Mouse (Mus musculus) forebrain, embryonic 14.5 days (tissue): Measurements from ENCODE around the gene Gsta4. TPM values are rescaled to one million over a fixed set of nuclear protein-coding genes. Genes with fewer than 3 reads are reported as not detected.
"Not testable (repeated sequence)": the region's sequence is repeated elsewhere in the genome, so short reads cannot be mapped to it uniquely, and the experiment has no call there.

Source experiments
- ATAC-seq: fragments of 200-750 bp; cut with Nextera tagmentation; 2 replicates; pipeline ENCODE4 v1.8.0; 2017; ENCODE audit warnings: mild to moderate bottlenecking, moderate library complexity
- DNase-seq: peaks from one replicate; pipeline ENCODE4 v3.0.0-alpha.2; 2015; ENCODE audit warnings: low spot score
- H3K27ac ChIP-seq: fragments of 300-500 bp; sonication (generic); 2 replicates; pipeline ENCODE4 v1.5.1; 2014; ENCODE audit warnings: low read depth, mild to moderate bottlenecking, control low read depth, low read length, moderate library complexity
- H3K27me3 ChIP-seq: fragments of 300-500 bp; sonication (generic); replicated peaks from 2 replicates; pipeline ENCODE4 v1.6.1; 2014; ENCODE audit warnings: low read length, control low read depth, mixed read lengths; ENCODE audit not compliant: control insufficient read depth, insufficient read depth
- H3K36me3 ChIP-seq: fragments of 300-500 bp; sonication (generic); 2 replicates; pipeline ENCODE4 v1.6.1; 2014; ENCODE audit warnings: low read length, control low read depth; ENCODE audit not compliant: control insufficient read depth, insufficient read depth
- H3K4me1 ChIP-seq: fragments of 300-500 bp; sonication (generic); 2 replicates; pipeline ENCODE4 v1.6.1; 2014; ENCODE audit warnings: antibody characterized with exemption, low read length, control low read depth; ENCODE audit not compliant: control insufficient read depth, insufficient read depth
- H3K4me2 ChIP-seq: fragments of 300-500 bp; sonication (generic); 2 replicates; pipeline ENCODE4 v1.6.1; 2014; ENCODE audit warnings: mild to moderate bottlenecking, control low read depth, low read length
- H3K4me3 ChIP-seq: fragments of 300-500 bp; sonication (generic); 2 replicates; pipeline ENCODE4 v1.5.1; 2014; ENCODE audit warnings: low read depth, low read length, control low read depth
- H3K9ac ChIP-seq: fragments of 300-500 bp; sonication (generic); 2 replicates; pipeline ENCODE4 v1.6.1; 2014; ENCODE audit warnings: mild to moderate bottlenecking, low read length, control low read depth, moderate library complexity
- H3K9me3 ChIP-seq: fragments of 300-500 bp; sonication (generic); replicated peaks from 2 replicates; pipeline ENCODE4 v1.6.1; 2016; ENCODE audit warnings: low read length, control low read depth, mixed read lengths; ENCODE audit not compliant: control insufficient read depth
- WGBS: fragments of 180-500 bp; shearing (Covaris S2); extraction: QIAGEN DNeasy Blood & Tissue Kit; methylation state at CpG from one replicate; pipeline ENCODE4 v1.1.7; 2014; 5-methylcytosine and 5-hydroxymethylcytosine counted together
- polyA plus RNA-seq: library from polyadenylated mRNA; unstranded; fragments of >200 nt; fragmentation: Nextera tagmentation; extraction: Ambion mirVana; gene quantifications from 2 replicates; pipeline ENCODE4 v1.2.1, GENCODE M21; 2014

Gene Gsta4
- polyA plus RNA-seq = 22.2 and 24.1 TPM in 2 replicates

DNA sequence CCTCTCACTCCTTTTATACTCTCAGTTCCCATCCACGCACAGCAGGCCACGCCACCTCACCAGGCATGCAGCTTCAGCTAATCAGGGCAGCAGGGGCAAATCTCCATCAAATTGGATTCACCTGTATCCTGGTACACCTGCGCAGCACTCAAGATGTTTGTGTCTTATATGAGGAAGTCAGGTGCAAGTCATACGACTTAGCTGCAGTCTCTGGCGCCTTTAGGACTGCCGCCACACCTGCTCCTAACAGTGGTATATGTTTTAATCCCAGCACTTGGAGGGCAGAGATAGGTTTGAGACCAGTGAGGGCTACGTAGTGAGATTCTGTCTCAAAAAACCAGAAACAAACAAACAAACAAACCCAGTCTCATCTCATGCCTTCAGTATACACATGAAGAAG lies at the start of gene Gsta4:
Gene Gsta4, plus strand, starts transcription at position 301 of the 400 bp plus-strand sequence.
- not testable (repeated sequence) for H3K36me3 ChIP-seq, DNase-seq, H3K27ac ChIP-seq, H3K4me2 ChIP-seq, H3K27me3 ChIP-seq, H3K9ac ChIP-seq, H3K4me1 ChIP-seq, ATAC-seq, H3K4me3 ChIP-seq, H3K9me3 ChIP-seq
- WGBS = 91% methylated on average over 4 of the region's 7 CpGs

DNA sequence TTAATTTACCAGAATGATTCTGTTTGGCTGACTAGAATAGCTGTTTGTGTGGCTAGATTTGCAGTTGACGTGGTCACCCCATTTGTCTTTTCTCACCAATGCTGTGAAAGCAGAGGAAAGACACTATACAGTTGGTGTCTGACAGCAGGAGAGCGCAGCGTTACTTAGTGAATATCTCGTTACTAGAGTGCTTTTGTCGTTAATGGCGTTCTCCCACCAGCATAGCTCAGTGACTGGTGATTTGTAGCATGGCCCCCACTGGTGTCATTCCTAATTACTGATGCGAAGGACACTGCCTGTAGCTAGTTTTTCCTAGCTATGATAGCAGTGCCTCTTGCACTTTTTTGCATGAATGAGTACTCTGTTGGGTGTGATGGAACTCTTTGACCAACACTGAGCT lies 46.9 kb upstream of the Gsta4 start:
- Histone ChIP-seq H3K9ac (no peak overlapping the region), H3K4me1 (no peaks in the 10 kb centered on the region), H3K27me3 (no peaks in the 10 kb centered on the region), H3K4me3 (no peak overlapping the region), H3K36me3 (peaks cover 48% of the 10 kb centered on the region), H3K27ac (no peak overlapping the region), H3K4me2 (no peak overlapping the region), H3K9me3 (no peaks in the 10 kb centered on the region)
- ATAC-seq (no peak), DNase-seq (no peak)
- 32% methylated on average over 7 of the region's 7 CpGs for WGBS

- no peak overlapping the region for H3K4me2 ChIP-seq
- no peak overlapping the region for H3K27ac ChIP-seq
- no peaks in the 10 kb centered on the region for H3K27me3 ChIP-seq
- H3K9me3 ChIP-seq = peaks cover 4% of the 10 kb centered on the region
- no peak for ATAC-seq
- DNase-seq = no peak
- H3K9ac ChIP-seq = no peak overlapping the region
- no peaks in the 10 kb centered on the region for H3K4me1 ChIP-seq
- WGBS = 96% methylated on average over 9 of the region's 9 CpGs
- H3K36me3 ChIP-seq = peaks cover 48% of the 10 kb centered on the region
- no peak overlapping the region for H3K4me3 ChIP-seq
Observed at GRCm38 (mm10) chr9:78138044-78138676, 44.4 kb upstream of the Gsta4 start.

DNA sequence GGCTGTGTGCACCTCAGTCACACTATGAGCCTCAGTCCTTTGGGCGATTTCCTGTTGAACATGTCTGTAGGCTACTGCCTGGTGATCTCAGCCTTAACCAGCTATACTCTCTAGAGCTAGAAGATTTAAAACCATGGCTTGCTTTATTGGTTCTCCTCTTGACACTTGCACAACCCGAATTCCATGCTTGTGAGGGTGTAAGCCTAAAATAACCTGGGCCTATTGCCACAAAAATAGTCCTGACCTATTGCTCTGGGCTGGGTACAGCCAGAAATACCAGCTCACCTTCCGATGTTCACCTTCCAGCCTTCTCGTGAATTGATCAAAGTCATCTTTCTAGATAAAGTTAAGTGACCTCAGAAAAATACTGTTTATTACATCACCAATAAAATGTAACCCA lies 43.1 kb upstream of the Gsta4 start:
- peaks cover 52% of the 10 kb centered on the region for H3K36me3 ChIP-seq
- no peaks in the 10 kb centered on the region for H3K27me3 ChIP-seq
- H3K4me1 ChIP-seq = no peaks in the 10 kb centered on the region
- WGBS = 93% methylated on average over 4 of the region's 4 CpGs
- ATAC-seq (no peak), DNase-seq (no peak)
- H3K9me3 ChIP-seq = peaks cover 4% of the 10 kb centered on the region
- H3K4me3 ChIP-seq = no peak overlapping the region
- no peak overlapping the region for H3K9ac ChIP-seq
- H3K4me2 ChIP-seq = no peak overlapping the region
- H3K27ac ChIP-seq = no peak overlapping the region

DNA sequence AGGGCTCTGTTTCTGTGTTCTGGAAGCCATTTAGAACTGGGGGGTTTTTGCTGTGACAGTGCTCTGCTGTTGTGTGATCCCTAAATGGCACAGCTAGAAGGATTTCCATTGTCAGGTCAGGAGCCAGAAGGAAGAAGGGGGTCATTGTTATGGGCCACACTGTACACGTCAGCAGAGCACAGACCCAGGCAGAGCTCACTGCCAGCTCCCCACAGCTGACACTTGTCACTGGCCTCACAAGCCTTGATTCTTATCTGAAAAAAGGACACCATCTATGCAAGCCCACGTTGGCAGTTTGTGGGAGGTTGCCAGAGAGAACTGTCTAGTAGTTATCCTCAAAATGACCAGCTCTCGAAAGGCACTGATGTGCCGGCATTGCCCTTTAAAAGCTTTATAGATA lies 36.5 kb upstream of the Gsta4 start:
- Histone ChIP-seq H3K27ac (no peak overlapping the region; the same call in 1 of the 2 replicates), H3K27me3 (no peaks in the 10 kb centered on the region), H3K9me3 (peaks cover 4% of the 10 kb centered on the region), H3K9ac (no peak overlapping the region), H3K36me3 (peaks cover 61% of the 10 kb centered on the region), H3K4me3 (no peak overlapping the region), H3K4me1 (no peaks in the 10 kb centered on the region), H3K4me2 (no peak overlapping the region)
- no peak for DNase-seq
- ATAC-seq = no peak
- 68% methylated on average over 4 of the region's 4 CpGs for WGBS

GRCm38 (mm10) chr9:78146627-78147026 lies 35.9 kb upstream of the Gsta4 start:
- Histone ChIP-seq H3K4me2 (no peak overlapping the region), H3K4me3 (no peak overlapping the region), H3K4me1 (no peaks in the 10 kb centered on the region), H3K27ac (no peak overlapping the region), H3K27me3 (no peaks in the 10 kb centered on the region), H3K9ac (no peak overlapping the region), H3K36me3 (peaks cover 61% of the 10 kb centered on the region), H3K9me3 (peaks cover 4% of the 10 kb centered on the region)
- ATAC-seq (no peak), DNase-seq (peak; percentile 31)
- 79% methylated on average over 6 of the region's 6 CpGs for WGBS

- H3K4me3 ChIP-seq = no peak overlapping the region
Observed at GRCm38 (mm10) chr9:78148149-78148548, 34.4 kb upstream of the Gsta4 start.

DNA sequence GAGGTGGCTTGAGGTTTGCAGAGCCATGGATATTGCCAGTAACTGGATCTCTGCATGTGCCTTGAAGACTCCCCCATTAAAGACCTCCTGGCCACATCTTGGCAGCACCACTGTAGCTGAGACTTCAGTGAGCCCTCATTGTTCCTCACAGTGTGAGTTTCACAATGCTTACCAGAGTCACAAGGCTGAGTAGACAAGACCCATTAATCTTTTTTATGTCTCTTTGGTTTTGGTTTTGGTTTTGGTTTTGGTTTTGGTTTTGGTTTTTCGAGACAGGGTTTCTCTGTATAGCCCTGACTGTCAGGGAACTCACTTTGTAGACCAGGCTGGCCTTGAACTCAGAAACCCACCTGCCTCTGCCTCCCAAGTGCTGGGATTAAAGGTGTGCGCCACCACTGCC lies 32.8 kb upstream of the Gsta4 start:
- not testable (repeated sequence) for H3K27me3 ChIP-seq, H3K4me2 ChIP-seq, H3K9ac ChIP-seq, H3K4me1 ChIP-seq, DNase-seq, H3K27ac ChIP-seq, ATAC-seq, H3K9me3 ChIP-seq, H3K4me3 ChIP-seq
- peaks cover 53% of the 10 kb centered on the region for H3K36me3 ChIP-seq
- WGBS = 92% methylated on average over 2 of the region's 2 CpGs

More at GRCm38 (mm10) chr9:78148149-78148548, 34.4 kb upstream of the Gsta4 start:
- H3K27ac ChIP-seq = no peak overlapping the region
- no peaks in the 10 kb centered on the region for H3K27me3 ChIP-seq
- DNase-seq = no peak
- H3K36me3 ChIP-seq = peaks cover 55% of the 10 kb centered on the region
- WGBS = 94% methylated on average over 6 of the region's 6 CpGs
- H3K4me2 ChIP-seq = no peak overlapping the region
- no peaks in the 10 kb centered on the region for H3K4me1 ChIP-seq
- ATAC-seq = no peak
- no peak overlapping the region for H3K9ac ChIP-seq
- H3K9me3 ChIP-seq = no peaks in the 10 kb centered on the region

GRCm38 (mm10) chr9:78154211-78154977 lies 28.2 kb upstream of the Gsta4 start:
- Histone ChIP-seq H3K4me1 (no peaks in the 10 kb centered on the region), H3K27me3 (no peaks in the 10 kb centered on the region), H3K9ac (no peak overlapping the region), H3K36me3 (peaks cover 74% of the 10 kb centered on the region), H3K4me3 (no peak overlapping the region), H3K4me2 (no peak overlapping the region), H3K27ac (no peak overlapping the region), H3K9me3 (no peaks in the 10 kb centered on the region)
- WGBS = 93% methylated on average over 11 of the region's 11 CpGs
- no peak for ATAC-seq
- DNase-seq = no peak
